Comparison of ENCODE assay signal across 26 mouse cellular contexts in the genomic region with DNA sequence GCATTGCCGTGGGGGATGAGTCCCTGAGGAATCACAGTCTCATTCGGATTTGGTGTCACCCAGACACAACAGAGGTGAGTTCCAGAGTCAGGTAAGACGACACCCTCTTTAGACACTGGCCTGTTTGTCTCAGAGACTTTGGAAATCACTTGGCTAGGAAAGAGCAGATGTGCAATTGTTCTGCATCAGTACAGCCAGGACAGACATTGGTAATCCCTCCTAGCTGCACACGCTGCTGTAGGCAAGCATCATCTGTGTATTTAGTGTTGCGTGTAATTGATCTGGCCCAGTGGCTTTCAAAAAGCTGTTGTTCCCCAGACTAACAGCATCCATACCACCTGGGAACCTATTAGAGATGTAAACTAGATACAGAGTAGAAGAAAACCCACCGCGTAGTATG. TPM values are rescaled to one million over a fixed set of nuclear protein-coding genes. Genes with fewer than 3 reads are reported as not detected.
A peak's percentile ranks its signal among the peaks of the same experiment; 100 is the strongest.
DNase-seq lines count a peak whose midpoint lies in the region; ATAC-seq and TF ChIP-seq lines count a peak whose summit lies in the region.
"Had no signal": no experiment of that assay in that cellular context is flagged by ENCODE, and none has a peak within 500 bp of the region (broad histone marks: within the 10 kb centered on the region; RNA-seq: fewer than 3 reads in every experiment).

No protein-coding gene starts in this region.

- intact Hi-C loops in left cerebral cortex, adult 2 months (cut with DNase I): loop anchor here (5.0 kb wide), 1 partner anchor 76 kb away; a partner anchor contains a TSS

- ATAC-seq in midbrain, embryonic 11.5 days (ENCODE audit: low FRiP score): no peak
- 0 out of 2 replicates have a peak, but pooled peaks have one; percentile 26 for ATAC-seq in embryonic facial prominence, embryonic 15.5 days (ENCODE audit: insufficient number of reproducible peaks, low FRiP score, low TSS enrichment, low read depth)
- ATAC-seq in hindbrain, embryonic 11.5 days (ENCODE audit: low FRiP score): peak; percentile 62; the same call in 1 of the 2 replicates
- peak; percentile 49 for ATAC-seq in neural tube, embryonic 13.5 days (ENCODE audit: low read depth)
- ATAC-seq: liver, embryonic 12.5 days had no signal

- no peak overlapping the region for H3K4me3 ChIP-seq in midbrain, embryonic 11.5 days (ENCODE audit: low read depth, low read length)
- H3K4me3 ChIP-seq in midbrain, embryonic 10.5 days: no peak overlapping the region
- no peak overlapping the region for H3K4me3 ChIP-seq in embryonic facial prominence, embryonic 15.5 days (replicated peaks)
- H3K4me3 ChIP-seq in hindbrain, embryonic 11.5 days (ENCODE audit: low read depth, low read length): no peak overlapping the region
- H3K4me3 ChIP-seq in neural tube, embryonic 13.5 days: no peak overlapping the region
- no peak overlapping the region for H3K4me3 ChIP-seq in left cerebral cortex, adult 2 months
- H3K4me3 ChIP-seq: embryonic facial prominence, embryonic 13.5 days; limb, embryonic 12.5 days; liver, embryonic 12.5 days had no signal

- peak; percentile 65 for DNase-seq in midbrain, embryonic 11.5 days (ENCODE audit: low spot score, missing footprints)
- DNase-seq in midbrain, embryonic 10.5 days (ENCODE audit: low spot score): no peak
- DNase-seq in hindbrain, embryonic 11.5 days (ENCODE audit: low spot score): peak; percentile 16
- no peak for DNase-seq in spleen, postnatal 4 days (ENCODE audit: low spot score in 2 of 2)
- no peak for DNase-seq in left cerebral cortex, adult 2 months (ENCODE audit: extremely low spot score in 1 of 2, low spot score in 2 of 2)
- DNase-seq: adrenal gland, adult 2 months; cerebellum, adult 9-11 months; heart, postnatal 10 days; kidney, adult 18-20 months; kidney, postnatal 25 days; lung, adult 2 months had no signal

- no peak overlapping the region for H3K27ac ChIP-seq in midbrain, embryonic 11.5 days (ENCODE audit: low read depth, low read length)
- no peak overlapping the region for H3K27ac ChIP-seq in midbrain, embryonic 10.5 days (replicated peaks)
- no peak overlapping the region for H3K27ac ChIP-seq in embryonic facial prominence, embryonic 15.5 days (replicated peaks)
- H3K27ac ChIP-seq in hindbrain, embryonic 11.5 days (ENCODE audit: low read depth, low read length): no peak overlapping the region; the same call in 1 of the 2 replicates
- H3K27ac ChIP-seq in neural tube, embryonic 13.5 days (replicated peaks): peak overlapping the region; percentile 80
- H3K27ac ChIP-seq in left cerebral cortex, adult 2 months: no peak overlapping the region
- H3K27ac ChIP-seq: limb, embryonic 12.5 days; liver, embryonic 12.5 days; macrophage; stomach, postnatal 0 days had no signal

- H3K9ac ChIP-seq in midbrain, embryonic 11.5 days (ENCODE audit: low read length): no peak overlapping the region
- H3K9ac ChIP-seq in embryonic facial prominence, embryonic 15.5 days: no peak overlapping the region
- no peak overlapping the region for H3K9ac ChIP-seq in hindbrain, embryonic 11.5 days (ENCODE audit: low read depth, low read length)
- H3K9ac ChIP-seq in neural tube, embryonic 13.5 days: no peak overlapping the region
- H3K9ac ChIP-seq: limb, embryonic 12.5 days; liver, embryonic 12.5 days had no signal

- H3K9me3 ChIP-seq in midbrain, embryonic 11.5 days (ENCODE audit: control insufficient read depth, low read length): no peaks in the 10 kb centered on the region
- H3K9me3 ChIP-seq in midbrain, embryonic 10.5 days (replicated peaks): no peaks in the 10 kb centered on the region
- no peaks in the 10 kb centered on the region for H3K9me3 ChIP-seq in embryonic facial prominence, embryonic 15.5 days (replicated peaks)
- no peaks in the 10 kb centered on the region for H3K9me3 ChIP-seq in hindbrain, embryonic 11.5 days (ENCODE audit: control insufficient read depth, low read length)
- H3K9me3 ChIP-seq in neural tube, embryonic 13.5 days: no peaks in the 10 kb centered on the region
- H3K9me3 ChIP-seq: embryonic facial prominence, embryonic 13.5 days; limb, embryonic 12.5 days; liver, embryonic 12.5 days had no signal

- H3K4me1 ChIP-seq in midbrain, embryonic 11.5 days (ENCODE audit: control insufficient read depth, insufficient read depth, low read length): peaks cover 5% of the 10 kb centered on the region; the same call in 1 of the 2 replicates
- H3K4me1 ChIP-seq in midbrain, embryonic 10.5 days: peaks cover 27% of the 10 kb centered on the region
- peaks cover 9% of the 10 kb centered on the region for H3K4me1 ChIP-seq in embryonic facial prominence, embryonic 15.5 days
- H3K4me1 ChIP-seq in hindbrain, embryonic 11.5 days (replicated peaks; ENCODE audit: control insufficient read depth, insufficient read depth, low read length): 0 out of 2 replicates have a peak, but pooled peaks cover 2% of the 10 kb centered on the region
- H3K4me1 ChIP-seq in neural tube, embryonic 13.5 days (replicated peaks): peaks cover 16% of the 10 kb centered on the region

- no peaks in the 10 kb centered on the region for H3K36me3 ChIP-seq in midbrain, embryonic 11.5 days (ENCODE audit: control insufficient read depth, insufficient read depth, low read length)
- H3K36me3 ChIP-seq in midbrain, embryonic 10.5 days: no peaks in the 10 kb centered on the region
- no peaks in the 10 kb centered on the region for H3K36me3 ChIP-seq in embryonic facial prominence, embryonic 15.5 days
- no peaks in the 10 kb centered on the region for H3K36me3 ChIP-seq in hindbrain, embryonic 11.5 days (ENCODE audit: control insufficient read depth, insufficient read depth, low read length)
- H3K36me3 ChIP-seq in neural tube, embryonic 13.5 days: no peaks in the 10 kb centered on the region
- H3K36me3 ChIP-seq: embryonic facial prominence, embryonic 13.5 days; limb, embryonic 12.5 days; liver, embryonic 12.5 days had no signal

- no peak for TF ChIP-seq CTCF in left cerebral cortex, adult 2 months (IDR thresholded peaks at IDR 0.05)

- WGBS in midbrain, embryonic 11.5 days: 70% methylated on average over 7 of the region's 7 CpGs
- WGBS in midbrain, embryonic 10.5 days: 82% methylated on average over 7 of the region's 7 CpGs
- 59% methylated on average over 7 of the region's 7 CpGs for WGBS in embryonic facial prominence, embryonic 15.5 days
- WGBS in hindbrain, embryonic 11.5 days: 70% methylated on average over 7 of the region's 7 CpGs
- 48% methylated on average over 7 of the region's 7 CpGs for WGBS in neural tube, embryonic 13.5 days

- no peak overlapping the region for H3K4me2 ChIP-seq in midbrain, embryonic 11.5 days
- no peak overlapping the region for H3K4me2 ChIP-seq in embryonic facial prominence, embryonic 15.5 days (replicated peaks)
- no peak overlapping the region for H3K4me2 ChIP-seq in hindbrain, embryonic 11.5 days (replicated peaks; ENCODE audit: low read depth, low read length)
- H3K4me2 ChIP-seq in neural tube, embryonic 13.5 days: no peak overlapping the region
- H3K4me2 ChIP-seq: embryonic facial prominence, embryonic 13.5 days; heart, embryonic 11.5 days; limb, embryonic 12.5 days; liver, embryonic 12.5 days had no signal

- H3K27me3 ChIP-seq in midbrain, embryonic 11.5 days (ENCODE audit: control insufficient read depth, insufficient read depth, low read length): no peaks in the 10 kb centered on the region
- H3K27me3 ChIP-seq in midbrain, embryonic 10.5 days (ENCODE audit: low read depth, poor library complexity, severe bottlenecking): peaks cover 29% of the 10 kb centered on the region
- 0 out of 2 replicates have a peak, but pooled peaks cover 3% of the 10 kb centered on the region for H3K27me3 ChIP-seq in embryonic facial prominence, embryonic 15.5 days
- no peaks in the 10 kb centered on the region for H3K27me3 ChIP-seq in hindbrain, embryonic 11.5 days (ENCODE audit: control insufficient read depth, insufficient read depth, low read length)
- H3K27me3 ChIP-seq in neural tube, embryonic 13.5 days: peaks cover 4% of the 10 kb centered on the region

RNA-seq across cellular contexts. Expression of a gene that starts 5.3 kb away (rescaled TPM):
- polyA plus RNA-seq in midbrain, embryonic 11.5 days (2014; fragmentation: Nextera tagmentation; extraction: Ambion mirVana): not detected in 2 replicates
- polyA plus RNA-seq in midbrain, embryonic 10.5 days (2016; fragmentation: Nextera tagmentation; extraction: Ambion mirVana): not detected in 2 replicates
- 0.11 TPM in 1 of 2 replicates, not detected in the other for polyA plus RNA-seq in embryonic facial prominence, embryonic 15.5 days (2015; fragmentation: Nextera tagmentation; extraction: Ambion mirVana)
- not detected in 2 replicates for polyA plus RNA-seq in hindbrain, embryonic 11.5 days (2014; fragmentation: Nextera tagmentation; extraction: Ambion mirVana)
- not detected in 2 replicates for polyA plus RNA-seq in neural tube, embryonic 13.5 days (2015; fragmentation: Nextera tagmentation; extraction: Ambion mirVana)
- under 1 TPM; 0.25 to 0.49 TPM for total RNA-seq in left cerebral cortex, adult 2 months (2021)
- total RNA-seq: gastrocnemius, adult 8-10 months; granulocyte monocyte progenitor cell, adult 5-6 weeks; heart, postnatal 10 days; layer of hippocampus, postnatal 10 days had no signal
- polyA plus RNA-seq: adrenal gland, adult 2 months; C2C12; embryonic facial prominence, embryonic 13.5 days; forebrain, embryonic 11.5 days; heart, embryonic 11.5 days; limb, embryonic 12.5 days; liver, embryonic 12.5 days; macrophage; stomach, postnatal 0 days had no signal

RNA-seq across cellular contexts. Expression of a gene that starts 11.8 kb away (rescaled TPM):
- polyA plus RNA-seq in midbrain, embryonic 11.5 days (2014; fragmentation: Nextera tagmentation; extraction: Ambion mirVana): not detected in 2 replicates
- polyA plus RNA-seq in midbrain, embryonic 10.5 days (2016; fragmentation: Nextera tagmentation; extraction: Ambion mirVana): not detected in 2 replicates
- not detected in 2 replicates for polyA plus RNA-seq in embryonic facial prominence, embryonic 15.5 days (2015; fragmentation: Nextera tagmentation; extraction: Ambion mirVana)
- polyA plus RNA-seq in hindbrain, embryonic 11.5 days (2014; fragmentation: Nextera tagmentation; extraction: Ambion mirVana): not detected in 2 replicates
- polyA plus RNA-seq in neural tube, embryonic 13.5 days (2015; fragmentation: Nextera tagmentation; extraction: Ambion mirVana): 0.83 TPM in 1 of 2 replicates, not detected in the other
- total RNA-seq in left cerebral cortex, adult 2 months (2021): not detected
- total RNA-seq: adrenal gland, adult 2 months; gastrocnemius, adult 8-10 months; granulocyte monocyte progenitor cell, adult 5-6 weeks; heart, postnatal 10 days had no signal
- polyA plus RNA-seq: adrenal gland, adult 2 months; C2C12; embryonic facial prominence, embryonic 13.5 days; forebrain, embryonic 11.5 days; heart, embryonic 11.5 days; limb, embryonic 12.5 days; liver, embryonic 12.5 days; lung, adult 2 months; macrophage; neural tube, embryonic 11.5 days; stomach, postnatal 0 days; thymus, postnatal 0 days had no signal

RNA-seq across cellular contexts. Expression of a gene that starts 23.3 kb away (rescaled TPM):
- 0.14 TPM in 1 of 2 replicates, not detected in the other for polyA plus RNA-seq in midbrain, embryonic 11.5 days (2014; fragmentation: Nextera tagmentation; extraction: Ambion mirVana)
- polyA plus RNA-seq in midbrain, embryonic 10.5 days (2016; fragmentation: Nextera tagmentation; extraction: Ambion mirVana): 0.14 TPM in 1 of 2 replicates, not detected in the other
- polyA plus RNA-seq in embryonic facial prominence, embryonic 15.5 days (2015; fragmentation: Nextera tagmentation; extraction: Ambion mirVana): 0.16 TPM in 1 of 2 replicates, not detected in the other
- 0.28 TPM in 1 of 2 replicates, not detected in the other for polyA plus RNA-seq in hindbrain, embryonic 11.5 days (2014; fragmentation: Nextera tagmentation; extraction: Ambion mirVana)
- 0.25 TPM in 1 of 2 replicates, not detected in the other for polyA plus RNA-seq in neural tube, embryonic 13.5 days (2015; fragmentation: Nextera tagmentation; extraction: Ambion mirVana)
- 1 to 10 TPM in 1 of 2 experiments, under 1 TPM in 1; 0.95 to 1.3 TPM for total RNA-seq in left cerebral cortex, adult 2 months (2021)
- total RNA-seq: gastrocnemius, adult 8-10 months; granulocyte monocyte progenitor cell, adult 5-6 weeks; heart, postnatal 10 days had no signal
- polyA plus RNA-seq: C2C12; forebrain, embryonic 11.5 days; limb, embryonic 12.5 days; macrophage; neural tube, embryonic 11.5 days had no signal

RNA-seq across cellular contexts. Expression of a gene that starts 33.7 kb away (rescaled TPM):
- 0.37 and 0.72 TPM in 2 replicates for polyA plus RNA-seq in midbrain, embryonic 11.5 days (2014; fragmentation: Nextera tagmentation; extraction: Ambion mirVana)
- 0.41 and 0.52 TPM in 2 replicates for polyA plus RNA-seq in midbrain, embryonic 10.5 days (2016; fragmentation: Nextera tagmentation; extraction: Ambion mirVana)
- 2.1 and 2.5 TPM in 2 replicates for polyA plus RNA-seq in embryonic facial prominence, embryonic 15.5 days (2015; fragmentation: Nextera tagmentation; extraction: Ambion mirVana)
- 0.42 and 0.48 TPM in 2 replicates for polyA plus RNA-seq in hindbrain, embryonic 11.5 days (2014; fragmentation: Nextera tagmentation; extraction: Ambion mirVana)
- 0.13 and 0.87 TPM in 2 replicates for polyA plus RNA-seq in neural tube, embryonic 13.5 days (2015; fragmentation: Nextera tagmentation; extraction: Ambion mirVana)
- total RNA-seq in left cerebral cortex, adult 2 months (2021): 10 to 100 TPM; 52.4 to 58.2 TPM

RNA-seq across cellular contexts. Expression of a gene that starts 40.7 kb away (rescaled TPM):
- polyA plus RNA-seq in midbrain, embryonic 11.5 days (2014; fragmentation: Nextera tagmentation; extraction: Ambion mirVana): 75.3 and 82.5 TPM in 2 replicates
- polyA plus RNA-seq in midbrain, embryonic 10.5 days (2016; fragmentation: Nextera tagmentation; extraction: Ambion mirVana): 105 and 107 TPM in 2 replicates
- 100.0 and 110 TPM in 2 replicates for polyA plus RNA-seq in embryonic facial prominence, embryonic 15.5 days (2015; fragmentation: Nextera tagmentation; extraction: Ambion mirVana)
- polyA plus RNA-seq in hindbrain, embryonic 11.5 days (2014; fragmentation: Nextera tagmentation; extraction: Ambion mirVana): 64.8 and 77.3 TPM in 2 replicates
- polyA plus RNA-seq in neural tube, embryonic 13.5 days (2015; fragmentation: Nextera tagmentation; extraction: Ambion mirVana): 56.6 and 59.4 TPM in 2 replicates
- total RNA-seq in left cerebral cortex, adult 2 months (2021): 10 to 100 TPM; 57.8 to 60.4 TPM

Comparison
In these comparisons a context has a peak if more than half of its experiments do, and no peak if none do; other contexts are left out.
1. DNase-seq: peak in midbrain, embryonic 11.5 days (single experiment) and hindbrain, embryonic 11.5 days (single experiment); none in midbrain, embryonic 10.5 days (single experiment), spleen, postnatal 4 days (0 of 2) and left cerebral cortex, adult 2 months (0 of 2).